24 mouse cellular contexts compared by ENCODE assay signal in genomic region chr8:42107582-42107981, GRCm38 (mm10).
"Had no signal": no experiment of that assay in that cellular context is flagged by ENCODE, and none has a peak within 500 bp of the region (broad histone marks: within the 10 kb centered on the region; RNA-seq: fewer than 3 reads in every experiment).

No protein-coding gene starts in this region.

- H3K36me3 ChIP-seq: heart, embryonic 13.5 days; hindbrain, embryonic 13.5 days; intestine, embryonic 15.5 days; limb, embryonic 10.5 days; limb, embryonic 12.5 days; liver, embryonic 13.5 days; liver, embryonic 15.5 days had no signal

- H3K27me3 ChIP-seq: heart, embryonic 13.5 days; hindbrain, embryonic 13.5 days; intestine, embryonic 15.5 days; limb, embryonic 12.5 days; liver, embryonic 13.5 days; liver, embryonic 15.5 days had no signal

- ATAC-seq: hindbrain, embryonic 16.5 days; inflammation-experienced regulatory T-cells, adult 6 months; intestine, embryonic 15.5 days; intestine, postnatal 0 days; liver, postnatal 0 days had no signal

- DNase-seq: gastrocnemius, postnatal 14 days; gastrocnemius, postnatal 36 days; heart, adult 11 months; kidney, adult 18-20 months; kidney, adult 8-10 months; kidney, postnatal 10 days; kidney, postnatal 25 days; kidney, postnatal 4 days; liver; liver, embryonic 13.5 days; liver, postnatal 0 days; lung, adult 2 months had no signal

- H3K27ac ChIP-seq: heart, embryonic 13.5 days; hindbrain, embryonic 13.5 days; intestine, embryonic 15.5 days; layer of hippocampus, adult 2 months; left cerebral cortex, adult 2 months; limb, embryonic 10.5 days; limb, embryonic 12.5 days; liver, embryonic 13.5 days; liver, embryonic 15.5 days had no signal

- H3K4me1 ChIP-seq: heart, embryonic 13.5 days; hindbrain, embryonic 13.5 days; intestine, embryonic 15.5 days; limb, embryonic 10.5 days; limb, embryonic 12.5 days; liver, embryonic 13.5 days; liver, embryonic 15.5 days had no signal

- H3K4me2 ChIP-seq: heart, embryonic 13.5 days; hindbrain, embryonic 13.5 days; intestine, embryonic 15.5 days; limb, embryonic 12.5 days; liver, embryonic 11.5 days; liver, embryonic 13.5 days; liver, embryonic 15.5 days had no signal

- H3K4me3 ChIP-seq: heart, embryonic 13.5 days; hindbrain, embryonic 13.5 days; intestine, embryonic 15.5 days; layer of hippocampus, adult 2 months; left cerebral cortex, adult 2 months; limb, embryonic 10.5 days; limb, embryonic 12.5 days; liver, embryonic 13.5 days; liver, embryonic 15.5 days had no signal

- H3K9me3 ChIP-seq: heart, embryonic 13.5 days; hindbrain, embryonic 13.5 days; intestine, embryonic 15.5 days; limb, embryonic 10.5 days; limb, embryonic 12.5 days; liver, embryonic 13.5 days; liver, embryonic 15.5 days had no signal

- H3K9ac ChIP-seq: heart, embryonic 13.5 days; hindbrain, embryonic 13.5 days; intestine, embryonic 15.5 days; limb, embryonic 12.5 days; liver, embryonic 13.5 days; liver, embryonic 15.5 days; liver, postnatal 0 days had no signal
